Mouse (Mus musculus) adrenal gland, postnatal 36 days (tissue): ENCODE measurements at regions not wholly inside any gene's neighbourhood (a gene's known extent, or its start where the extent isn't known, plus 50 kb on each side); places are given as distances from the start of the nearest gene placed in this dataset.

Experiments used
- DNase-seq, 2 experiments: peaks; one replicate each; pipeline ENCODE4 v3.0.0; 2021; ENCODE audit warnings: mixed read lengths in 1 of 2

GRCm38 (mm10) chr8:26443041-26443440, 323.7 kb downstream of the Gm45692 start:
- peak; percentile 85 to 88 for DNase-seq

DNA sequence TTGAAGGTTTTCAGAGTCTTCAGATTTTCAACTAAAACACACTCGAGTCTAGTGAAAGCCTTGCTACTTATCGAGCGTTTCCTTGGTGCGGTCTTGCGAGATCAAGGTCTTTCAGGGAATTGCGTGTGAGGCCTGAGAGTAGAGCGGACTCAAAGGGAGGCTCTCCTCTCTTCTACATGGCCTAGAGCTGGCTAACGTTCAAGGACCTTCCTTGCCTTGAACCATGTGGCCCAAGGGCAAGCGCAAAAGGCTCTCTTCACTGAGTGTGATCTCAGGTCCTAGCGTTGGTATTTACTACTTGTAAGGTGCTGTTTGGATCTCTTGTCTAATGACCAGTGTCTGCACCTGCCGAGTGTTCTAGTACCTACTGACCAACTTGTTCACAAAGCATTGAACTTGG, 324.4 kb downstream of the Gm45692 start:
- peak; percentile 12 to 27 for DNase-seq

DNA sequence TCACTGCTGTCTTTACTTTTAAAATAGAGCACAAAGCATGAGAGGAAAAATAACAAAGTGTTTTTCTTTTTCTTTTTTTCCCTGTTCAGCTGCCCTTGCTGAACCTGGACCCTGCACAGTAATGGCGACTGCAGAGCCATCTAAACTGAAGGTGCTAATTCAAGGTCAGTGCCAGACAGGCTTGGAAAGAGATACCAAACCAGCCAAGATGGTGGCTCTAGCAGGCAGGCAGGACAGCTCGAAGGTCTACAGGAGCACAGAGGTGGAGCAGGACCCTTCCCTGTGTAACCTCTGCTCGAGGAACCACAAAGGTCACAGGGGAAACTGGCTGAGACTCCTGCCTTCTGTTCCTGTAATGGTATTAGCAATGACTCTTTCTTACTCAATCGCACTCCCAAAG, 326.7 kb downstream of the Gm45692 start:
- no peak for DNase-seq

DNA sequence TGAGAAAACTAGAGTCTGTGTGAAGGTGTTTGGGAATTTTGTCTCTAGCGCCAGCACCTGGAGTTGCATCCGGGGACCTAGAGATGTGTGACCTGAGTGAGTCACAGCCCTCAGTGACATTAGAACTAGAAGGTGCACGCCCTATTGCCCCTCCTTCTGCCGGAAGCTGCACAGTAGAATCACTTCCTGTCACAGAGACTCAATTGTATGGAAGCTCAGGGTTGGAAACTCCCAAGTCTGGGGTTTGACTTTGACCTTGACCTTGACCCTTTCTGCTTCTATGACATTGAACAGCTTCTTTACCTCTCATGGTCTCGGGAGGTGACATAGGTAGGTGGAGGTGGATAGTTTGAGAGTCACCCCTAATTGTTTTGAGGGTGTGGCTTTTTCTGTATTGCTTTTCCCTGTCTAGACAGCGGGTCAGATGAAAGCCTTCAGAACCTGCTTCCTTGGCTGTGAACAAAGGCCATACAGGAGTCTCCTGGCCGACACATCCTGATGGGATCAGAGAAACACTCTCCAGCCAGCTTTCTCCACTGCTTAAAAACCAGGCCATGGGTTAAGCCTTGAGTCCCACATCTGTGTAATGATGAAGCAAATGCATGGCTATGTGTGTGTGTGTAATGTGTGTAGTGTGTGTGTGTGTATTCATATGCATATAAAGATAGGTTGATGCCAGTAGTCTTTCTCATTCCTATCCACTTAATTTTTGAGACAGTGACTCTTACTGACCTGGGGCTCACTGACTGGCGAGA, 328.7 kb downstream of the Gm45692 start:
- no peak for DNase-seq

GRCm38 (mm10) chr8:26449291-26449690, 330.0 kb downstream of the Gm45692 start:
- DNase-seq, result no peak

DNA sequence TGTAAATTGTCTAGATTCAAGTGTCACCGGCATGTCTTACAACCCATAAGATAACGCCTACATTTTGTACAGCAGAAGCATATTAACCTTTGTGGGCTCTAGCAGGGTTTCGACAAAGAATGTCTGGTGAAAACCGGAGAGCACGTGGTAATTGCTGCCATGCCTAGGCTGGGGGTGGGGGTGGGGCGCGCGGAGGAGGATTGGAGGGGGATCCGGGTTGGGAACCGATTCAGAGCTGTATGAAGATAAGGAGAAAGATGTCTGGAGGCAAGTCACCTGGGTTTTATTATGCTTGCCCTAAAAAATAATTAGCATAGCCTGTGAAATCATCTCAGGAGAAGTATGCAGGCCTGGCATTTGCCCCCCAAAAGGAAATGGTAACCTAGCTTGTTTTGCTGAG, 331.2 kb downstream of the Gm45692 start:
- DNase-seq, result no peak

- no peak for DNase-seq
These were observed 333.7 kb downstream of the Gm45692 start for GRCm38 (mm10) chr8:26452976-26453573.

- no peak for DNase-seq
These were observed 346.0 kb downstream of the Gm45692 start for GRCm38 (mm10) chr8:26465346-26465745.

DNA sequence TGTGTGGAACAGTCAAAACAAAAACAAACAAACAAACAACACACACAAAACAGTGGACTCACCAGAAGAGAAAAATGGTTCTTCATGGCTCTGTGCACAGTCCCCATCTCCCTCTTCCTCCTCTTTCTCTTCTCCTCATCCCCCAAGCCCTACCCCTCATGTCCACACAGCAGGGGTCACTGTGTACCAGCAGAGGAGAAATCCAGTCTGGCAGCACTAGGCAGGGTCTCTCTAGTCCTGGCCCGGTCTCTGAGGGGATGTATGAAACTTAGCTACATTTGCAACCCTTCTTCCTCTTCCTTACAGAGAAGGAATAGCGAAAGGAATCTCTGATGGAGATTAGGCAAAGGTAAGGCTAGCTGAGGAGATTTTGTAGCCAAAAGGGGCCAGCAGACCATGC, 349.1 kb downstream of the Gm45692 start:
- peak in 1 of 2 experiments; percentile 5 for DNase-seq

DNA sequence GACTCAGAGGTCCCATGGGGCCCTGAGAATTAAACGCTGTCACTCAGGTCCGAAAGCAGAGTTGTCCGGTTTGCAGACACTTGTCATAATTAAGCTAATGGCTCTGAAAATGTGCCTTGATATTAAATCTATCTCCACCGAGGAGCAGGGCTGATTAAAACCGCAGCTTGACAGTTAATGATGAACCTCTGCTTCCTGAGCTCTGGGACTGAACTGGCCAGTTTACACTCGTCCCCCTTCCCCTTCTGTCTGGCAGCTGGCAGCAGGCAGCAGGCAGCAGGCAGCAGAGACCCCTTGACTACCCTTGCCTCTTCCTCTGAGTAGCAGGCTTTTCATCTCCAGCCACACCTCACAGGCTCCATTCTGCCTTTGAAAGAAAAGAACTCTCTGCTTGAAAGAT, 350.4 kb downstream of the Gm45692 start:
- no peak for DNase-seq

GRCm38 (mm10) chr8:26471811-26472550, 352.6 kb downstream of the Gm45692 start:
- no peak for DNase-seq

DNA sequence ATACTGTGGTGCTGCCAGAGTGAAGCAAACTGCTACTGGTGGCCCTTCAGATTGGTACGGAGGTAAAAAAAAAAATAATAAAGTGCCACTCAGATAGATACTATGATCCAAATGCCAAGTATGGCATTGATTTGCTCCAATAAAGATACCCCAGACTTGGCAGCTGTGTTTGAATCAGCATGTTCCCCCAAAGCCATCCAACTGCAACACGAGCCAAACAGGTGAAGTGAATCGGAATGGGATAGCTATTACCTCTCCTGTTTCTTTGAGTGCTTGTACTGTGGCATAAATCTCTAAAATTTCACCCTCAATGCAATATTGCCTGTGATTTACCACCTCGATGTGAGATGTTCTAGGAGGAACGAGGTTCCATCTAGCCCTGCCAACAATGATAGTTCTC, 365.4 kb downstream of the Gm45692 start:
- no peak for DNase-seq

GRCm38 (mm10) chr8:26487866-26488265, 368.5 kb downstream of the Gm45692 start:
- DNase-seq, result no peak

DNA sequence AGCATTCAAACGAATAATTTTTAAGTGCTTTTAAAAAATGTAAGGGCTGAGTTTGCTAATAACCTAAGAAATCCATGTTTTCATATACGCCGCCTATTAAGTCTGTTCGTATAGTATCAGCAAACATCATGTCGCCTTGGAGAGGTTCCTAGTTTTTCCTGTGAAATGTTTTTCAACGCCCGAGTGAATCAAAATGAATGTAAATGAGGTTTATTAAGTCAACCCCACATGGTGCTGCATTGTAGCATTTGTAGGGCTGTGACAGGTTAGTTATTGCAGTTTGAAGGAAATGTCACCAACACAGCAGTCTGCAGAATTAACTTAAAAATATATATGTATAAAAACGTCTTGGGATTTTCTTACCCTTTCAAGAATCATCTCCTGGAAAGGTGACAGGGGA, 369.3 kb downstream of the Gm45692 start:
- DNase-seq, result no peak

GRCm38 (mm10) chr8:26501196-26501813, 382.0 kb downstream of the Gm45692 start:
- no peak for DNase-seq

- DNase-seq, result no peak
These were observed 382.7 kb downstream of the Gm45692 start for GRCm38 (mm10) chr8:26501814-26502572.

DNA sequence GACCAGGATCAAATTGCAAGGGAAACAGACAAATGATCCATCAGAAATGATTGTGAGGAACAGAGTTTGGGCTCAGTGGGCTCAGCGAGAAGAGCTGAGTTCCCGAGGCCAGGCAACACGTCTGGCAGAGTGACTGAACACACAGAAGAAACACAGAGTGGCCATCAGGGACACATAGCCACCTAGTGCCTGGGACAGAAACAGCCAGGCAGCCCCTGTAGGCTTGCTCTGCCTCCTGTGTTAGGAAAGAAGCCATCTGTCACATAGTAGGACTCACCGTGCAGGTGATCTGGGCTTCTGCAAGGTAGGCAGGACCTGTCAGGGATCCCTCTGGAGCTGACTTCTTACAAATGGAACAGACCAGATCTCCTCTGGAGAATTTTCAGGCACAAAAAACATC, 383.4 kb downstream of the Gm45692 start:
- DNase-seq, result no peak

DNA sequence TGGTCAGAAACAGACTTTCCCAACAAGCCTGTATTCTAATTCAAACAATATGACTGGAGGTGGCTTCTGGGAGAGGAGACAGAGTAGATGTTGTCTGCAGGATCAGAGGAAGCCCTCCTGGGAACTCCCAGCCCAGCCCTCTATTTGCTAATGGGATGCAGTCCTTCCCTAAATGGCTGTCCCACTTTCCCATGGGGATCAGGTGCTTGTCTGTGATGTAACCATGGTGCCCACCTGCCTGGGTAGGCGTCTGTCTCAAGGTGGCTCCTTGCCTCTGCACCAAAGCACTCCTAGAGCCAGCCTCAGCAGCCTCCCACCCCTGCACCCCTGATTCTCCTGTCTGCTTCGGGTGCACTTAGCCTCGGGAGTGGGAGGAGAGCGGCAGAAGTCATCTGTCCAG, 384.6 kb downstream of the Gm45692 start:
- DNase-seq, result no peak

DNA sequence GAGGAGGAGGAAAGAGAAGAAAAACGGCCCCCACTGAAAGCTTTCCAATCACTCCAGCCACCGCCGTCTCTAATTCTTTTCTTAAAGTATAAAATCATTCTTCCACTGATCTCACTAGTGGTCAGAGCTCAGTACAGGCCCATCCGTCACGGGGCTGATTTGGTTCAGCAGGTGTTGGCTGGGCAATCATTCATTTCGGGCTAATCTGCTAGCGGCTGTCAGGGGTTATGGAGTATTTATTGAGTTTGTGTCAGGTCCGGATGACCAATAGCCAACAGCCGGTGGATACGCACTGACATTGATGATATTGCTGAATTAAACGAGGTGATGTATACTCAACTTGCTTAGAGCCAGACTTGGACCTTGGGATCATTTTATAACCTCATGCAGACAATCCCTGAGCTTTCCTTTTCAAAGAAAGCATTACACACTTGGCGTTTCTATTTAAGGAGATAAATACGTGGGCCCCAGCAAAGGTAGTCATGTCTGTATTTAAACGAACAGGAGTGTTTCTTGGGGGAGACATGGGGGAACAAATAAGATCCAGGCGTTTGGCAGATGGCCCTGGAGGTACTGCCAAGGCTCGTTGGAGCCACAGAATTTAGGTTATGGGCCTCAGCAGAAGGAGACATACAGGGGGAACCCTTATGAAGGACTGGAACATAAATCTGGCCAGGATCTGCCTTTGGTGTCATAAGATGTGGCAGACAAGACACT, 385.1 kb downstream of the Gm45692 start:
- no peak for DNase-seq

DNA sequence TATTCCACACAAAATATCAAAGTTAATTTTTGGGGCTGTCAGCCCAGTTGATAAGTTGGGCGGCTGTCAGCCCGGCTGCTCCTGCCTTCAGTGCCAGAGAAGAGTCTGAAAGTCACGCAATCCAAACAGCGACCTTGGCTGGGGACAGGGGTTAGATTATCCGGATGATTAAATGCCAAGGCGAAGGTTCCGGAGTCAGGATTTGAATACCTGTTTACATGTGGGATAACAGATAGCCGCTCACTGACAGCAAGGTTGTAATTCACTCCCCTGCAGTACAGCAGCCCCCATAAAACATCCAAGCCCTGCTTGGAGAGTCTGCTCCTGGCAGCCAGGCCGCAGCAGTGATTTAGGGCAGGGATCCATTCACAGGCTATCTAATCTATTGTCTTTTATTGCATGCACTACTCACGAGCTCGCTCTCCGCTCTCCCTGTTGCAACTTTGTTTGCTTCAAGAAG, 388.3 kb downstream of the Gm45692 start:
- DNase-seq, result peak; percentile 68 to 84

GRCm38 (mm10) chr8:26509254-26509653, 389.9 kb downstream of the Gm45692 start:
- DNase-seq, result no peak
